Mouse (Mus musculus): ENCODE results near the gene Cbx3. TPM values are rescaled to one million over a fixed set of nuclear protein-coding genes. Genes with fewer than 3 reads are reported as not detected.
A peak's percentile ranks its signal among the peaks of the same experiment; 100 is the strongest.

The Cbx3 gene
- polyA plus RNA-seq, 1 experiment from 2014 or later: 677 TPM

- Histone ChIP-seq H3K9me3 (ENCODE audit: control insufficient read depth, low read length) (no peaks in the 10 kb centered on the region), H3K4me3 (ENCODE audit: low read depth, low read length) (no peak overlapping the region), H3K27ac (replicated peaks; ENCODE audit: low read depth, low read length) (no peak overlapping the region), H3K4me2 (ENCODE audit: low read depth, severe bottlenecking) (no peak overlapping the region), H3K36me3 (ENCODE audit: control insufficient read depth, insufficient read depth, low read length) (no peaks in the 10 kb centered on the region), H3K4me1 (ENCODE audit: control insufficient read depth, insufficient read depth, low read length) (no peaks in the 10 kb centered on the region), H3K27me3 (ENCODE audit: control insufficient read depth, insufficient read depth, low read length) (no peaks in the 10 kb centered on the region), H3K9ac (ENCODE audit: low read length) (no peak overlapping the region)
- 47% methylated on average over 9 of the region's 9 CpGs for WGBS
- DNase-seq (ENCODE audit: low spot score): no peak
- no peak for ATAC-seq (ENCODE audit: insufficient number of reproducible peaks, low FRiP score, low TSS enrichment, low read depth)
Observed at GRCm38 (mm10) chr6:51442191-51442835, 27.8 kb upstream of the Cbx3 start.

DNA sequence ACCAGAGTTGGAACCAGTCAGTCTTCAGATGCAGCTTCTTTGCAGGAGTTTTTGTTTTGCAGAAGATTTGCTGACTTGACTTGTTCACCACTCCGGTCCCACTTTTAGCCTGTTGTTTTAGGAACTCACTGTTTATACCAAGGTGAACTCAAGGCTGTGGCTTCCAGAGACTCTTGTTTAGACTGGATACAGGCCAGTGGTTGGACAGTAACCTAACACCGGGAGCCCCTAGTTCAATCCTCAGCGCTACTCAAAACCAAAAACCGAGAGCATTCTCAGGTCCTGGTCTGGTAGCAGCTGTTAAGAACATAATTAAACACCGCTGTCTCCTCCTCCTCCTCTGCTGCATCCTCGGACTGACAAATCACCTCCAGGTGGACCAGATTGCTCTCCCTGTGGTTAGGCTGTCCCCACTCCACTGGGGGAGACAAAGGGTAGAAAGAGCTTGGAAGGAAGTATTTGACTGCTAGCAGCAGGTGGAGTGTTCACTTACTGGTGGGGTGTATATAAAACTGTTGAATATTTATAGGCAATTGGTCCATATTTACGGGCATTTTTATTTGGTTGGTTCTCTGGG is 17.1 kb upstream of the Cbx3 start:
- H3K4me3 ChIP-seq (ENCODE audit: low read depth, low read length): no peak overlapping the region
- DNase-seq (ENCODE audit: low spot score) (no peak), ATAC-seq (ENCODE audit: insufficient number of reproducible peaks, low FRiP score, low TSS enrichment, low read depth) (no peak)
- H3K27me3 ChIP-seq (ENCODE audit: control insufficient read depth, insufficient read depth, low read length): no peaks in the 10 kb centered on the region
- no peak overlapping the region for H3K9ac ChIP-seq (ENCODE audit: low read length)
- peaks cover 8% of the 10 kb centered on the region; the same call in 1 of the 2 replicates for H3K4me1 ChIP-seq (ENCODE audit: control insufficient read depth, insufficient read depth, low read length)
- no peaks in the 10 kb centered on the region for H3K9me3 ChIP-seq (ENCODE audit: control insufficient read depth, low read length)
- H3K4me2 ChIP-seq (ENCODE audit: low read depth, severe bottlenecking): no peak overlapping the region
- H3K27ac ChIP-seq (replicated peaks; ENCODE audit: low read depth, low read length): no peak overlapping the region
- no peaks in the 10 kb centered on the region for H3K36me3 ChIP-seq (ENCODE audit: control insufficient read depth, insufficient read depth, low read length)
- WGBS: 53% methylated on average over 7 of the region's 7 CpGs

DNA sequence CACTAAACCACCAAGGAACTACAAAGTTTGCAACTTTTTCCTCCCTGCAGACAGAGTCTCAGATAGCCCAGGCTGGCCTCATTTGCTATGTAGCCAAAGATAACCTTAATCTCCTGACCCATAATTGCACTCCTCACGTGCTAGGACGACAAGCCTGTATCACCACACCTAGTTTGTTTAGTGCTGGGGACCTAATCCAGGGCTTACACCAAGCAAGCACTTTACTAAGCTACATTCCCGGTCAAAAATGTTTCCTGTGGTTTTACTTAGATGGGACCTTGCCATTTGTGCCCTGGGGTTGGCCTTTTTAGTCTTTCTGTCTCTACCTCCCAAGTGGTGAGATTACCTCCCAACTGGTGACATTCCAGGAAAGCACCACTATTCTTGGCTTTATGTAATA is 15.2 kb upstream of the Cbx3 start:
- no peak overlapping the region for H3K4me2 ChIP-seq (ENCODE audit: low read depth, severe bottlenecking)
- H3K27me3 ChIP-seq (ENCODE audit: control insufficient read depth, insufficient read depth, low read length): no peaks in the 10 kb centered on the region
- no peak overlapping the region for H3K9ac ChIP-seq (ENCODE audit: low read length)
- H3K9me3 ChIP-seq (ENCODE audit: control insufficient read depth, low read length): no peaks in the 10 kb centered on the region
- H3K4me1 ChIP-seq (ENCODE audit: control insufficient read depth, insufficient read depth, low read length): peaks cover 8% of the 10 kb centered on the region; the same call in 1 of the 2 replicates
- ATAC-seq (ENCODE audit: insufficient number of reproducible peaks, low FRiP score, low TSS enrichment, low read depth) (no peak), DNase-seq (ENCODE audit: low spot score) (no peak)
- no peak overlapping the region for H3K4me3 ChIP-seq (ENCODE audit: low read depth, low read length)
- no peak overlapping the region for H3K27ac ChIP-seq (replicated peaks; ENCODE audit: low read depth, low read length)
- peaks cover 7% of the 10 kb centered on the region; the same call in 1 of the 2 replicates for H3K36me3 ChIP-seq (ENCODE audit: control insufficient read depth, insufficient read depth, low read length)
- 62% methylated on average over 3 of the region's 3 CpGs for WGBS

- H3K36me3 ChIP-seq (ENCODE audit: control insufficient read depth, insufficient read depth, low read length): peaks cover 7% of the 10 kb centered on the region; the same call in 1 of the 2 replicates
- H3K9ac ChIP-seq (ENCODE audit: low read length): no peak overlapping the region
- no peaks in the 10 kb centered on the region for H3K9me3 ChIP-seq (ENCODE audit: control insufficient read depth, low read length)
- WGBS: 73% methylated on average over 1 of the region's 1 CpGs
- no peak overlapping the region for H3K27ac ChIP-seq (replicated peaks; ENCODE audit: low read depth, low read length)
- ATAC-seq (ENCODE audit: insufficient number of reproducible peaks, low FRiP score, low TSS enrichment, low read depth) (no peak), DNase-seq (ENCODE audit: low spot score) (no peak)
- no peak overlapping the region for H3K4me2 ChIP-seq (ENCODE audit: low read depth, severe bottlenecking)
- H3K4me3 ChIP-seq (ENCODE audit: low read depth, low read length): no peak overlapping the region
- H3K4me1 ChIP-seq (ENCODE audit: control insufficient read depth, insufficient read depth, low read length): peaks cover 8% of the 10 kb centered on the region; the same call in 1 of the 2 replicates
- no peaks in the 10 kb centered on the region for H3K27me3 ChIP-seq (ENCODE audit: control insufficient read depth, insufficient read depth, low read length)
Observed at GRCm38 (mm10) chr6:51456198-51456597, 14.0 kb upstream of the Cbx3 start.

DNA sequence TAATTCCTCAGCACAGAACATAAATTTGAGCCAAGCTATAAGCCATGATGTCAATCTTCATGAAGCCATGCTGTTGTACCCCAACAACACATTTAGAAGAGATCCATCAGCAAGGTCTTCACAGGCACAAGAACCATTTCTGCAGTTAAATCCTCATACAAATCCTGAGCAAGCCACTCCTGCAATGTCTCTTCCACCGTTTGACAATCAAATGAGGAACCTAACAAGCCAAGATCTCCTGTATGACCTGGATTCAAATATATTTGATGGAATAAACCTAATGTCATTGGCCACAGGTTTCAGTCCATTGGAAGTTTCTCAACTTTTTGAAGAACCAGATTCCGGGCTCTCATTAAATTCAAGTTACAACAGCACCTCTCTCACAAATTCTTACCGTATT is 12.9 kb upstream of the Cbx3 start:
- Histone ChIP-seq H3K4me1 (ENCODE audit: control insufficient read depth, insufficient read depth, low read length) (peaks cover 8% of the 10 kb centered on the region; the same call in 1 of the 2 replicates), H3K36me3 (ENCODE audit: control insufficient read depth, insufficient read depth, low read length) (peaks cover 12% of the 10 kb centered on the region), H3K27ac (replicated peaks; ENCODE audit: low read depth, low read length) (no peak overlapping the region), H3K4me3 (ENCODE audit: low read depth, low read length) (no peak overlapping the region), H3K4me2 (ENCODE audit: low read depth, severe bottlenecking) (no peak overlapping the region), H3K9ac (ENCODE audit: low read length) (no peak overlapping the region), H3K27me3 (ENCODE audit: control insufficient read depth, insufficient read depth, low read length) (no peaks in the 10 kb centered on the region), H3K9me3 (ENCODE audit: control insufficient read depth, low read length) (no peaks in the 10 kb centered on the region)
- no peak for ATAC-seq (ENCODE audit: insufficient number of reproducible peaks, low FRiP score, low TSS enrichment, low read depth)
- DNase-seq (ENCODE audit: low spot score): no peak
- 77% methylated on average over 3 of the region's 3 CpGs for WGBS

DNA sequence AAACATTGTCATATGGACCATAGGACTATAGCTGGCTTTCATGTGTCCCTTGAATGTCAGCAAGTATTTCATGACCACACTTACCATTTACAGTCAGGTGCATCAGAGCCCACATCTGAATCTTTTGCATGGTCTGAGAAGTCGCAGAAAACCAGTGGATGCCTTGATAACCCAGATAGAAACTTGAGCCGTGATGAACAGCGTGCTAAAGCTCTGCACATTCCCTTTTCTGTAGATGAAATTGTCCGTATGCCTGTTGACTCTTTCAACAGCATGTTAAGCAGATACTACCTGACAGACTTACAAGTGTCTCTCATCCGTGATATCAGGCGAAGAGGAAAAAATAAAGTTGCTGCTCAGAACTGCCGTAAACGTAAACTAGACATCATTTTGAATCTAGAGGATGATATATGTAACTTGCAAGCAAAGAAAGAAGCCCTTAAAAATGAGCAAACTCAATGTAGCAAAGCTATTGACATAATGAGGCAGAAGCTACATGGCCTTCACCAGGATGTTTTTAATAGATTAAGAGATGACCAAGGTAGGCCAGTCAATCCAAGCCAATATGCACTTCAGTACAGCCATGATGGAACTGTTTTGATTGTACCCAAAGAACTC is 12.3 kb upstream of the Cbx3 start:
- Histone ChIP-seq H3K9me3 (ENCODE audit: control insufficient read depth, low read length) (no peaks in the 10 kb centered on the region), H3K4me3 (ENCODE audit: low read depth, low read length) (no peak overlapping the region), H3K4me1 (ENCODE audit: control insufficient read depth, insufficient read depth, low read length) (peaks cover 8% of the 10 kb centered on the region; the same call in 1 of the 2 replicates), H3K27ac (replicated peaks; ENCODE audit: low read depth, low read length) (no peak overlapping the region), H3K27me3 (ENCODE audit: control insufficient read depth, insufficient read depth, low read length) (no peaks in the 10 kb centered on the region), H3K4me2 (ENCODE audit: low read depth, severe bottlenecking) (no peak overlapping the region), H3K9ac (ENCODE audit: low read length) (no peak overlapping the region), H3K36me3 (ENCODE audit: control insufficient read depth, insufficient read depth, low read length) (peaks cover 14% of the 10 kb centered on the region)
- WGBS: 83% methylated on average over 8 of the region's 8 CpGs
- ATAC-seq (ENCODE audit: insufficient number of reproducible peaks, low FRiP score, low TSS enrichment, low read depth): no peak
- no peak for DNase-seq (ENCODE audit: low spot score)

GRCm38 (mm10) chr6:51458925-51459312 is 11.2 kb upstream of the Cbx3 start:
- H3K9ac ChIP-seq (ENCODE audit: low read length): no peak overlapping the region
- DNase-seq (ENCODE audit: low spot score): no peak
- no peak overlapping the region for H3K4me2 ChIP-seq (ENCODE audit: low read depth, severe bottlenecking)
- 39% methylated on average over 2 of the region's 2 CpGs for WGBS
- no peak for ATAC-seq (ENCODE audit: insufficient number of reproducible peaks, low FRiP score, low TSS enrichment, low read depth)
- H3K36me3 ChIP-seq (ENCODE audit: control insufficient read depth, insufficient read depth, low read length): peaks cover 18% of the 10 kb centered on the region
- H3K4me3 ChIP-seq (ENCODE audit: low read depth, low read length): no peak overlapping the region
- H3K27ac ChIP-seq (replicated peaks; ENCODE audit: low read depth, low read length): no peak overlapping the region; the same call in 1 of the 2 replicates
- H3K9me3 ChIP-seq (ENCODE audit: control insufficient read depth, low read length): no peaks in the 10 kb centered on the region
- 0 out of 2 replicates have a peak, but pooled peaks cover 6% of the 10 kb centered on the region for H3K4me1 ChIP-seq (ENCODE audit: control insufficient read depth, insufficient read depth, low read length)
- H3K27me3 ChIP-seq (ENCODE audit: control insufficient read depth, insufficient read depth, low read length): no peaks in the 10 kb centered on the region

DNA sequence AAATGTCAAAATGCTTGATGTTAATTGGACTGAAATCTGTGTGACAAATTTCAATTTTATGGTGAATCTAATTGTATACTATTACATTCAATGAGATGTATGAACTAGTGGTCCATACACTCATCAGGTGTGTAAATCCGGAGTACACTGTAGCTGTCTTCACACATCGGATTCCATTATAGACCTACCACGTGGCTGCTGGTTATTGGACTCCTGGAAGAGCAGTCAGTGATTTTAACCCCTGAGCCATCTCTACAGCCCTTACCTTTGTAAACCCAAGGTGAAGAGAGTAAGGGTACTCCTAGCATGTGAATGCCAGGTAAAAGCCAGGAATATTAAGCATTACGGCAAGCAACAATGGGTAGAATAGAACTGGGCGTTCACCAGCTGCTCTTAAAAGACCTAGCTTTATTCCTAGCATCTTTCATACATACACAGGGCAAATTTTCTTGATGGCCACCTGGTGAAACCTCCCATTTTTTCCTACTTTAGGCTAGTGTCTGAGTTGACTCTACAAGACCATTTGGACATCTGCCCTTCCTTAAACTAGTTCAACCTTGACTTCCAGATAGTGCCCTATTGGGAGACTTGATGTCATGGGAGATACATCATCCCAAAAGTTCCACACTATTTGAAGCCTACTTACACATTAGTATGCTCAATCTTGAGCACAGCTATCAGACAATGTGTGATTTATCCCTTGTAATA is 10.7 kb upstream of the Cbx3 start:
- Histone ChIP-seq H3K27ac (replicated peaks; ENCODE audit: low read depth, low read length) (no peak overlapping the region; the same call in 1 of the 2 replicates), H3K9me3 (ENCODE audit: control insufficient read depth, low read length) (no peaks in the 10 kb centered on the region), H3K27me3 (ENCODE audit: control insufficient read depth, insufficient read depth, low read length) (no peaks in the 10 kb centered on the region), H3K4me2 (ENCODE audit: low read depth, severe bottlenecking) (no peak overlapping the region), H3K36me3 (ENCODE audit: control insufficient read depth, insufficient read depth, low read length) (peaks cover 19% of the 10 kb centered on the region), H3K9ac (ENCODE audit: low read length) (no peak overlapping the region), H3K4me3 (ENCODE audit: low read depth, low read length) (no peak overlapping the region), H3K4me1 (ENCODE audit: control insufficient read depth, insufficient read depth, low read length) (0 out of 2 replicates have a peak, but pooled peaks cover 3% of the 10 kb centered on the region)
- 42% methylated on average over 5 of the region's 5 CpGs for WGBS
- ATAC-seq (ENCODE audit: insufficient number of reproducible peaks, low FRiP score, low TSS enrichment, low read depth) (peak; percentile 40; the same call in 1 of the 2 replicates), DNase-seq (ENCODE audit: low spot score) (peak; percentile 52)
